ENCODE assay signal across 1 mouse cellular context in genomic region chr16:4611676-4612075, GRCm38 (mm10).
TF ChIP-seq lines count a peak whose summit lies in the region.

No protein-coding gene starts in this region.

TF ChIP-seq in CH12.LX, 34 proteins besides CTCF, POLR2A, EP300 and RAD21:
- no peak for TF ChIP-seq ETS1 (conservative IDR thresholded peaks at IDR 0.05; ENCODE audit: low read depth, low read length)
- TF ChIP-seq KAT2A (IDR thresholded peaks at IDR 0.05; ENCODE audit: insufficient replicate concordance, low read length): no peak
- TF ChIP-seq ZC3H11A (IDR thresholded peaks at IDR 0.05; ENCODE audit: low read depth, low read length): no peak
- TF ChIP-seq MAFK (IDR thresholded peaks at IDR 0.05; ENCODE audit: insufficient replicate concordance, low read length): no peak
- TF ChIP-seq USF1 (IDR thresholded peaks at IDR 0.05; ENCODE audit: low read depth, low read length): no peak
